Mouse (Mus musculus): Measurements from ENCODE around the gene Limch1.

DNA sequence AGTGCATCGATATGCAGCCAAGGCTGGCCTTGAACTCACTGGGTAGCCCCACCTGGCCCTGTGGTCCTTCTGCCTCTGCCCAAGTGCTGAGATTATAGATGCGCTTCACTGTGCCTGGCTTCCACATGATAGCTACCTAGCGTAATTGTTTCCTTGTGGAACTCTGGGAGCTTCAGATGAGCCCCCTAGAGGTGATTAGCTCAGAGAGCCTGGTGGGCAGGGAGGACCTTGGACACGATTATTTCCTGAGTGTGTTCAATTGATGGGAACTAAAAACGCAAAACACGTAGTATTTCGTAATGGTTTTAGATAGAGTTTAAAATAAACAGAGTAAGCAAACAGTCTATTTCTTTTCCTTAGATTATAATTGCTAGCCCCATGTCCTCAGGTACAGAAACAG, 287.0 kb downstream of the Limch1 start:
- TF ChIP-seq CTCF (IDR thresholded peaks at IDR 0.05; ENCODE audit: low read depth, low read length) (no peak), POLR2A (IDR thresholded peaks at IDR 0.05; ENCODE audit: extremely low read depth, insufficient read depth, low read length) (no peak)
